Mouse (Mus musculus) liver, postnatal 0 days (tissue): ENCODE data around the gene L3hypdh. TPM values are rescaled to one million over a fixed set of nuclear protein-coding genes. Genes with fewer than 3 reads are reported as not detected.

ENCODE experiments used
- ATAC-seq: fragments of 200-750 bp; cut with Nextera tagmentation; 2 replicates; pipeline ENCODE4 v1.8.0; 2017; ENCODE audit warnings: mild to moderate bottlenecking, moderate library complexity
- DNase-seq: peaks from one replicate; pipeline ENCODE4 v3.0.0-alpha.2; 2016
- H3K27ac ChIP-seq: fragments of 300-500 bp; sonication (generic); 2 replicates; pipeline ENCODE4 v1.5.1; 2014; ENCODE audit warnings: antibody characterized with exemption, moderate library complexity, mild to moderate bottlenecking, low read depth
- H3K27me3 ChIP-seq: fragments of 300-500 bp; sonication (generic); 2 replicates; pipeline ENCODE4 v1.6.1; 2014; ENCODE audit warnings: low read length, control low read depth, mixed read lengths; ENCODE audit not compliant: insufficient read depth
- H3K36me3 ChIP-seq: fragments of 300-500 bp; sonication (generic); replicated peaks from 2 replicates; pipeline ENCODE4 v1.6.1; 2014; ENCODE audit warnings: mild to moderate bottlenecking, control low read depth, low read length, moderate library complexity, mixed read lengths; ENCODE audit not compliant: insufficient read depth
- H3K4me1 ChIP-seq: fragments of 300-500 bp; sonication (generic); 2 replicates; pipeline ENCODE4 v1.6.1; 2014; ENCODE audit warnings: antibody characterized with exemption, mild to moderate bottlenecking, control low read depth; ENCODE audit not compliant: insufficient read depth
- H3K4me2 ChIP-seq: fragments of 300-500 bp; sonication (generic); 2 replicates; pipeline ENCODE4 v1.6.1; 2014; ENCODE audit warnings: low read depth, mild to moderate bottlenecking, low read length, moderate library complexity, mixed read lengths
- H3K4me3 ChIP-seq: fragments of 300-500 bp; sonication (generic); 2 replicates; pipeline ENCODE4 v1.5.1; 2014; ENCODE audit warnings: low read depth, low read length
- H3K9ac ChIP-seq: fragments of 300-500 bp; sonication (generic); replicated peaks from 2 replicates; pipeline ENCODE4 v1.6.1; 2014; ENCODE audit warnings: mild to moderate bottlenecking, moderate library complexity
- H3K9me3 ChIP-seq: fragments of 300-500 bp; sonication (generic); 2 replicates; pipeline ENCODE4 v1.6.1; 2016; ENCODE audit warnings: mild to moderate bottlenecking, control low read depth, low read length, mixed read lengths
- CTCF ChIP-seq: sonication (generic); IDR thresholded peaks from 2 replicates; pipeline ENCODE4 v1.5.1; 2016; ENCODE audit warnings: antibody characterized with exemption, low read depth
- EP300 ChIP-seq: IDR thresholded peaks from 2 replicates; pipeline ENCODE4 v1.6.1; 2016; ENCODE audit warnings: antibody characterized with exemption, low read depth, mild to moderate bottlenecking
- WGBS: fragments of 180-500 bp; shearing (Covaris S2); extraction: QIAGEN DNeasy Blood & Tissue Kit; methylation state at CpG from one replicate; pipeline ENCODE4 v1.1.7; 2014; ENCODE audit not compliant: insufficient replicate concordance; 5-methylcytosine and 5-hydroxymethylcytosine counted together
- polyA plus RNA-seq: library from polyadenylated mRNA; unstranded; fragments of >200 nt; fragmentation: Nextera tagmentation; extraction: Ambion mirVana; gene quantifications from 2 replicates; pipeline ENCODE4 v1.2.1, GENCODE M21; 2015

Gene L3hypdh
- polyA plus RNA-seq, 1 experiment from 2014 or later = 19.2 TPM

GRCm38 (mm10) chr12:72084261-72085023 lies 797 bp downstream of the L3hypdh start:
- H3K4me2 ChIP-seq = peak overlapping the region; percentile 94
- DNase-seq = peak; percentile 79
- H3K27ac ChIP-seq = peak overlapping the region; percentile 96
- H3K9ac ChIP-seq = peak overlapping the region; percentile 68
- no peaks in the 10 kb centered on the region for H3K36me3 ChIP-seq
- H3K4me3 ChIP-seq = peak overlapping the region; percentile 68
- peak; percentile 42 for ATAC-seq
- TF ChIP-seq CTCF = no peak
- TF ChIP-seq EP300 = no peak
- H3K4me1 ChIP-seq = peaks cover 18% of the 10 kb centered on the region
- H3K27me3 ChIP-seq = no peaks in the 10 kb centered on the region
- WGBS = 9% methylated on average over 46 of the region's 46 CpGs
- no peaks in the 10 kb centered on the region for H3K9me3 ChIP-seq

DNA sequence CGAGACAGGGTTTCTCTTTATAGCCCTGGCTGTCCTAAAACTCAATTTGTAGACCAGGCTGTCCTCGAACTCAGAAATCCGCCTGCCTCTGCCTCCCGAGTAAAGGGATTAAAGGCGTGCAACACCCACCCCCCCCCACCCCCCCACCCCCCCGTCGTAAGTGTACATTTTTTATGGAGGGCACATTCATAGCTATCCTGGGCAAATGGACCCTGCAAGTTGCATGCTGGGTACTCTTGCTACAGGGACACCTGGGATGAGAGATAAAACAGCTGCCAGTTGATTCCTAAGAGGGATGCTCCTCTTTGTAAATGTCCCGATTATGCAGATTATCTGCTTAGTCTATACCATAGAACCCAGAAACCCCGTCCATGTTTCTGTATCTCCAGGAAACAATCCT lies 2.0 kb downstream of the L3hypdh start:
- ATAC-seq (no peak), DNase-seq (no peak)
- peak overlapping the region; percentile 94; the same call in 1 of the 2 replicates for H3K4me2 ChIP-seq
- H3K9me3 ChIP-seq = no peaks in the 10 kb centered on the region
- H3K9ac ChIP-seq = no peak overlapping the region
- no peak overlapping the region for H3K27ac ChIP-seq
- no peaks in the 10 kb centered on the region for H3K36me3 ChIP-seq
- TF ChIP-seq CTCF = no peak
- TF ChIP-seq EP300 = no peak
- H3K27me3 ChIP-seq = no peaks in the 10 kb centered on the region
- H3K4me3 ChIP-seq = no peak overlapping the region
- H3K4me1 ChIP-seq = peaks cover 18% of the 10 kb centered on the region
- 62% methylated on average over 9 of the region's 9 CpGs for WGBS

DNA sequence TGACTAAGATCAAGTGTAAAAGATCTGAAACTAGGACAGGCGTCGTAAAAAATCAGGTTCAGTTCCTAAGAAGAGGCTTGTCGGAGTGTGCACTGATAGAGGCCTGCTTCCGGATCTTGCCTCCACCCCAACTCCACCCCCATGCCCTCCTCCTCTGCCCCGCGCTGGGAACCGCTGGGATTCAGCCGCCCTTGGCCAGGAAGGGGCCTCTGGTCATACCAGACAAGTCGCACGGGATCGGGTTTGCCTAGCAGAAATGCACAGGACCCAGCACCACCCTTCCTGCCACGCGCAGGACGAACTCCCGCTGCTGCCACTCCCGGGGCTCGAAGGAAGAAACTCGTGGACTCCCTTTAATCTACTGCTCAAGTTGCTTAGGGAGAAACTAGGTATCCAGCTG lies 2.9 kb downstream of the L3hypdh start:
- peak overlapping the region; percentile 53 for H3K4me2 ChIP-seq
- no peak overlapping the region for H3K27ac ChIP-seq
- DNase-seq (peak; percentile 43), ATAC-seq (no peak)
- no peak for TF ChIP-seq CTCF
- TF ChIP-seq EP300 = no peak
- H3K9me3 ChIP-seq = no peaks in the 10 kb centered on the region
- H3K4me1 ChIP-seq = peaks cover 18% of the 10 kb centered on the region
- H3K27me3 ChIP-seq = no peaks in the 10 kb centered on the region
- no peak overlapping the region for H3K4me3 ChIP-seq
- H3K9ac ChIP-seq = no peak overlapping the region
- WGBS = 33% methylated on average over 18 of the region's 18 CpGs
- no peaks in the 10 kb centered on the region for H3K36me3 ChIP-seq

DNA sequence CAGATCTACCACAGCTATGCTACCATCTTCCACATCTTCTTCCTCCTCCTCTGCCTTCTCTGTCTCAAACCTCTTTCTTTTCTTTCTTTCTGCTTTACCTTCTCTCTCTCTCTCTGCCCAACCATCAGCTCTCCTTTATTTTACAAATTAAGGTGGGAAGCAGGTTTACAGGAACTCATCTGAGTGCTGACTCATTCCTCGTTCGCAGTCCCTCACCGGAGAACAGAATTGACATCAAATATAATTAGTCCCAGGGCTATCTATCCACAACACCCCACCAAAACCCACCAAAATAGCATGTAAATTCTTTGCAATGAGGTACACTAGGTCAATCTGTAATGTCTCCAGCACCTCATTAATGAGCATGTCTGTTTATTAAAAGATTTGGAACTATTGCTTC lies 3.3 kb downstream of the L3hypdh start:
- H3K27ac ChIP-seq = no peak overlapping the region
- peaks cover 18% of the 10 kb centered on the region for H3K4me1 ChIP-seq
- no peak for ATAC-seq
- TF ChIP-seq CTCF (no peak), EP300 (no peak)
- 60% methylated on average over 3 of the region's 3 CpGs for WGBS
- H3K36me3 ChIP-seq = no peaks in the 10 kb centered on the region
- H3K4me3 ChIP-seq = no peak overlapping the region
- H3K9ac ChIP-seq = no peak overlapping the region
- DNase-seq = no peak
- peak overlapping the region; percentile 53 for H3K4me2 ChIP-seq
- no peaks in the 10 kb centered on the region for H3K9me3 ChIP-seq
- H3K27me3 ChIP-seq = no peaks in the 10 kb centered on the region

- H3K27ac ChIP-seq = peak overlapping the region; percentile 34; the same call in 1 of the 2 replicates
- no peak overlapping the region for H3K9ac ChIP-seq
- ATAC-seq (peak; percentile 80), DNase-seq (no peak)
- 58% methylated on average over 3 of the region's 3 CpGs for WGBS
- no peak overlapping the region; the same call in 1 of the 2 replicates for H3K4me2 ChIP-seq
- no peaks in the 10 kb centered on the region for H3K27me3 ChIP-seq
- peaks cover 6% of the 10 kb centered on the region; the same call in 1 of the 2 replicates for H3K4me1 ChIP-seq
- TF ChIP-seq CTCF (no peak), EP300 (peak; percentile 24; the same call in 1 of the 2 replicates)
- peaks cover 7% of the 10 kb centered on the region; the same call in 1 of the 2 replicates for H3K9me3 ChIP-seq
- peaks cover 10% of the 10 kb centered on the region; the same call in 1 of the 2 replicates for H3K36me3 ChIP-seq
- H3K4me3 ChIP-seq = no peak overlapping the region
These were observed 7.0 kb downstream of the L3hypdh start for GRCm38 (mm10) chr12:72078248-72078647.

- peak; percentile 82 for ATAC-seq
- H3K27ac ChIP-seq = no peak within 1 kb of the TSS
- peak within 1 kb of the TSS; percentile 40; the same call in 1 of the 2 replicates for H3K9ac ChIP-seq
- WGBS = under 1% methylated on average over 94 of the region's 94 CpGs
- peaks cover 13% of the 10 kb centered on the region for H3K4me1 ChIP-seq
- peak within 1 kb of the TSS; percentile 86 for H3K4me2 ChIP-seq
- peaks cover 29% of the 10 kb centered on the region for H3K27me3 ChIP-seq
- peaks cover 7% of the 10 kb centered on the region; the same call in 1 of the 2 replicates for H3K9me3 ChIP-seq
- peak within 1 kb of the TSS; percentile 62 for H3K4me3 ChIP-seq
- TF ChIP-seq CTCF (peak; percentile 83), EP300 (no peak)
- DNase-seq = peak; percentile 83
- H3K36me3 ChIP-seq = peaks cover 10% of the 10 kb centered on the region; the same call in 1 of the 2 replicates
These were observed 14.6 kb downstream of the L3hypdh start, which contains the start of gene Gpr135 for GRCm38 (mm10) chr12:72070327-72071269. Gene Gpr135 (minus strand): TSS chr12:72071125.
